Mouse (Mus musculus) CD4-positive helper T cell, adult 2 months (primary cell): ENCODE measurements around the gene Dbp.
A peak's percentile ranks its signal among the peaks of the same experiment; 100 is the strongest.

Experiments used
- DNase-seq: peaks from one replicate; pipeline ENCODE4 v3.0.0-alpha.2; 2012; ENCODE audit warnings: low read depth, missing footprints, low spot score

The Dbp gene

GRCm38 (mm10) chr7:45711316-45712021 lies 6.6 kb downstream of the Dbp start:
- no peak for DNase-seq

- no peak for DNase-seq
Measured at GRCm38 (mm10) chr7:45712022-45712757, 7.3 kb downstream of the Dbp start.

- no peak for DNase-seq
Measured at GRCm38 (mm10) chr7:45713396-45713795, 8.5 kb downstream of the Dbp start.

GRCm38 (mm10) chr7:45713881-45714520 lies 9.1 kb downstream of the Dbp start:
- no peak for DNase-seq

- DNase-seq, result no peak
Measured at GRCm38 (mm10) chr7:45714630-45715089, 9.8 kb downstream of the Dbp start.

GRCm38 (mm10) chr7:45715090-45715708 lies 10.3 kb downstream of the Dbp start, which contains the start of gene Rpl18:
TSS of gene Rpl18 (plus strand) at chr7:45715457.
- peak; percentile 98 for DNase-seq

GRCm38 (mm10) chr7:45715741-45716459 lies 11.0 kb downstream of the Dbp start:
- no peak for DNase-seq

GRCm38 (mm10) chr7:45716460-45716857 lies 11.6 kb downstream of the Dbp start:
- DNase-seq, result no peak

GRCm38 (mm10) chr7:45716952-45717917 lies 12.3 kb downstream of the Dbp start:
- no peak for DNase-seq

- peak; percentile 98 for DNase-seq
Measured at GRCm38 (mm10) chr7:45717918-45718297, 13.0 kb downstream of the Dbp start, which contains the start of gene Sphk2. TSS of gene Sphk2 (minus strand) at chr7:45718002.

- no peak for DNase-seq
Measured at GRCm38 (mm10) chr7:45718331-45718730, 13.4 kb downstream of the Dbp start.

- DNase-seq, result no peak
Measured at GRCm38 (mm10) chr7:45719180-45719579, 14.3 kb downstream of the Dbp start.

GRCm38 (mm10) chr7:45719738-45720412 lies 15.0 kb downstream of the Dbp start:
- no peak for DNase-seq

GRCm38 (mm10) chr7:45720413-45721233 lies 15.7 kb downstream of the Dbp start, which contains the start of gene Fam83e:
TSS of gene Fam83e (plus strand) at chr7:45721212.
- no peak for DNase-seq

GRCm38 (mm10) chr7:45721234-45721571 lies 16.3 kb downstream of the Dbp start:
- DNase-seq, result no peak

- DNase-seq, result no peak
Measured at GRCm38 (mm10) chr7:45721642-45722347, 16.9 kb downstream of the Dbp start.

GRCm38 (mm10) chr7:45722348-45722713 lies 17.4 kb downstream of the Dbp start:
- no peak for DNase-seq

GRCm38 (mm10) chr7:45723301-45723700 lies 18.4 kb downstream of the Dbp start:
- no peak for DNase-seq
